In genomic region chr8:75109236-75109967, GRCm38 (mm10) we compare ENCODE assay signal across 8 mouse cellular contexts. TPM values are rescaled to one million over a fixed set of nuclear protein-coding genes. Genes with fewer than 3 reads are reported as not detected.
DNase-seq lines count a peak whose midpoint lies in the region; ATAC-seq and TF ChIP-seq lines count a peak whose summit lies in the region.

Gene Mcm5, plus strand, starts transcription at chr8:75109569.

- peak within 1 kb of the TSS; percentile 84 for H3K27ac ChIP-seq in hindbrain, embryonic 13.5 days

- POLR2A ChIA-PET in Patski (lab: Charles Lee): interaction anchor here (0.5 to 1.1 kb wide), 5 partner anchors 14 to 116 kb away, joined by 3 to 7 read pairs (median 3); no protein-coding TSS in a partner anchor

- peak; percentile 96 for DNase-seq in Patski (ENCODE audit: low read depth, low spot score)
- DNase-seq in cerebellum, postnatal 14 days: peak; percentile 99 to 100
- peak; percentile 99 for DNase-seq in frontal cortex, postnatal 14 days (ENCODE audit: low spot score in 2 of 2)
- DNase-seq in layer of hippocampus, postnatal 25 days (ENCODE audit: extremely low spot score in 1 of 2, low spot score in 1 of 2): peak; percentile 97 to 98
- peak; percentile 99 for DNase-seq in lung, postnatal 25 days (ENCODE audit: low spot score)
- peak; percentile 100 for DNase-seq in retina, embryonic 14.5 days (ENCODE audit: low spot score)
- DNase-seq in thymus, postnatal 4 days: peak; percentile 97

- H3K36me3 ChIP-seq in hindbrain, embryonic 13.5 days: peaks cover 20% of the 10 kb centered on the region

- peak within 1 kb of the TSS; percentile 71 for H3K4me3 ChIP-seq in hindbrain, embryonic 13.5 days

- TF ChIP-seq CTCF in Patski (IDR thresholded peaks at IDR 0.05): no peak

- H3K4me1 ChIP-seq in hindbrain, embryonic 13.5 days (replicated peaks): peaks cover 21% of the 10 kb centered on the region

- peak within 1 kb of the TSS; percentile 72 for H3K9ac ChIP-seq in hindbrain, embryonic 13.5 days

- no peaks in the 10 kb centered on the region for H3K27me3 ChIP-seq in Patski
- no peaks in the 10 kb centered on the region for H3K27me3 ChIP-seq in hindbrain, embryonic 13.5 days

- H3K4me2 ChIP-seq in hindbrain, embryonic 13.5 days: peak within 1 kb of the TSS; percentile 85

- in situ Hi-C loops in Patski (cut with MboI; ENCODE audit: low pct_unique_long_range_greater_than_20kb): loop anchor here (5.0 kb wide), 1 partner anchor 37 kb away; no protein-coding TSS in a partner anchor

- CTCF ChIA-PET in Patski (lab: Charles Lee): interaction anchor here (0.9 to 2.3 kb wide), 11 partner anchors 11 to 108 kb away, joined by 3 to 32 read pairs (median 4); no protein-coding TSS in a partner anchor

- H3K9me3 ChIP-seq in hindbrain, embryonic 13.5 days: no peaks in the 10 kb centered on the region

- ATAC-seq in Patski: peak; percentile 99
- peak; percentile 99 for ATAC-seq in hindbrain, embryonic 13.5 days (ENCODE audit: low FRiP score)

- under 1% methylated on average over 59 of the region's 59 CpGs for WGBS in hindbrain, embryonic 13.5 days

RNA-seq across cellular contexts. Expression of gene Mcm5, which starts in this region (rescaled TPM):
- 50.8 TPM for polyA plus RNA-seq in Patski (2021)
- 41.2 and 42.7 TPM in 2 replicates for polyA plus RNA-seq in hindbrain, embryonic 13.5 days (2015; fragmentation: Nextera tagmentation; extraction: Ambion mirVana)
- 1 to 10 TPM; 6.2 to 7.1 TPM for total RNA-seq in layer of hippocampus, postnatal 25 days (2021)

Comparison
In these comparisons a context has a peak if more than half of its experiments do, and no peak if none do; other contexts are left out.
1. Peak in every context shown above with its lines: DNase-seq, ATAC-seq, H3K4me3 ChIP-seq and H3K27ac ChIP-seq.